Mouse (Mus musculus): ENCODE measurements around the gene Sh2d7. TPM values are rescaled to one million over a fixed set of nuclear protein-coding genes. Genes with fewer than 3 reads are reported as not detected.

Sh2d7 gene
- total and polyA plus RNA-seq, 3 experiments = 0.04 TPM; not detected in 2

DNA sequence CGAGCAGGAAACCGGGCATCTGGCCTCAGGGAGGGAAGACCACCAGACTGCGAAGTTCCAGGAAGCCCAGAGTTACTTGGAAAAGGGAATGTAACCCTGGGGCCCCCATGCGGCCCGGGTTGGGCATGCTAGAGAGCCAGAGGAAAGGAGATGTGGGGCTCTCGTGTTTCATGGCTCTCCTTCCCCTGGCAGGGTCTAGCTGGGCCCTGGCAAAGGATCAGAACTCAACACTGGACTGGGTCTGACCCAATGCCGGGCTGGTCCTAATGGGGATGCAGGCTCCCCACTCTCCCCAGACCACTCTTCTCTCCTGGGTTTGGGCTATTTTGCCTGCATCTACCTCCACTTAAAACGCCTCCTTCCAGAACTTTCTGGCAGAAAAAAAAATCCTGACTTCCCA is 19.9 kb downstream of the Sh2d7 start:
- peaks cover 0 to 4% of the 10 kb centered on the region in 2 experiments; a peak in 2 of 4 replicates for H3K36me3 ChIP-seq (ENCODE audit: control insufficient read depth in 1 of 2, insufficient read depth in 2 of 2, low read length in 2 of 2)
- H3K9me3 ChIP-seq (replicated peaks; ENCODE audit: insufficient read depth, low read length) = no peaks in the 10 kb centered on the region
- no peak for DNase-seq (ENCODE audit: low read depth, low spot score)
- no peaks in the 10 kb centered on the region for H3K79me2 ChIP-seq (ENCODE audit: control insufficient read depth, insufficient read depth, low read length, poor library complexity)
- H3K9ac ChIP-seq (ENCODE audit: control insufficient read depth, low read depth, low read length, poor library complexity, severe bottlenecking) = no peak overlapping the region
- no peaks in the 10 kb centered on the region for H3K27me3 ChIP-seq (ENCODE audit: control insufficient read depth in 1 of 2, insufficient read depth in 2 of 2, low read length in 2 of 2)
- TF ChIP-seq CHD2 (IDR thresholded peaks at IDR 0.05; ENCODE audit: low read length) (no peak), ELF1 (IDR thresholded peaks at IDR 0.05; ENCODE audit: low read depth, low read length) (no peak), JUND (IDR thresholded peaks at IDR 0.05; ENCODE audit: low read depth, low read length) (no peak), ZNF384 (IDR thresholded peaks at IDR 0.05; ENCODE audit: low read depth, low read length) (no peak), MAX (IDR thresholded peaks at IDR 0.05; ENCODE audit: low read length) (no peak), GATA1 (IDR thresholded peaks at IDR 0.05; ENCODE audit: low read depth, low read length) (no peak), UBTF (IDR thresholded peaks at IDR 0.05; ENCODE audit: borderline replicate concordance, insufficient read depth, low read depth, low read length) (no peak), RCOR1 (IDR thresholded peaks at IDR 0.05; ENCODE audit: low read depth, low read length) (no peak), EP300 (IDR thresholded peaks at IDR 0.05; ENCODE audit: low read depth in 1 of 2, low read length in 2 of 2) (no peak), ZC3H11A (IDR thresholded peaks at IDR 0.05; ENCODE audit: low read depth, low read length) (no peak), NELFE (IDR thresholded peaks at IDR 0.05; ENCODE audit: low read depth, low read length) (no peak), SMC3 (IDR thresholded peaks at IDR 0.05; ENCODE audit: low read depth, low read length) (no peak), KAT2A (conservative IDR thresholded peaks at IDR 0.05; ENCODE audit: low read depth, low read length) (no peak), SIN3A (IDR thresholded peaks at IDR 0.05; ENCODE audit: low read length) (no peak), MEF2A (IDR thresholded peaks at IDR 0.05; ENCODE audit: extremely low read depth, insufficient replicate concordance, low read depth, low read length, poor library complexity, severe bottlenecking) (no peak)
- H3K27ac ChIP-seq (ENCODE audit: control insufficient read depth, low read depth, low read length) = no peak overlapping the region
- H3K4me3 ChIP-seq (ENCODE audit: control insufficient read depth in 1 of 2, insufficient read depth in 1 of 2, low read depth in 2 of 2, low read length in 2 of 2) = no peak overlapping the region
- H3K4me1 ChIP-seq (ENCODE audit: control insufficient read depth in 1 of 2, insufficient read depth in 2 of 2, low read length in 2 of 2) = peaks cover 8% of the 10 kb centered on the region in 2 experiments

DNA sequence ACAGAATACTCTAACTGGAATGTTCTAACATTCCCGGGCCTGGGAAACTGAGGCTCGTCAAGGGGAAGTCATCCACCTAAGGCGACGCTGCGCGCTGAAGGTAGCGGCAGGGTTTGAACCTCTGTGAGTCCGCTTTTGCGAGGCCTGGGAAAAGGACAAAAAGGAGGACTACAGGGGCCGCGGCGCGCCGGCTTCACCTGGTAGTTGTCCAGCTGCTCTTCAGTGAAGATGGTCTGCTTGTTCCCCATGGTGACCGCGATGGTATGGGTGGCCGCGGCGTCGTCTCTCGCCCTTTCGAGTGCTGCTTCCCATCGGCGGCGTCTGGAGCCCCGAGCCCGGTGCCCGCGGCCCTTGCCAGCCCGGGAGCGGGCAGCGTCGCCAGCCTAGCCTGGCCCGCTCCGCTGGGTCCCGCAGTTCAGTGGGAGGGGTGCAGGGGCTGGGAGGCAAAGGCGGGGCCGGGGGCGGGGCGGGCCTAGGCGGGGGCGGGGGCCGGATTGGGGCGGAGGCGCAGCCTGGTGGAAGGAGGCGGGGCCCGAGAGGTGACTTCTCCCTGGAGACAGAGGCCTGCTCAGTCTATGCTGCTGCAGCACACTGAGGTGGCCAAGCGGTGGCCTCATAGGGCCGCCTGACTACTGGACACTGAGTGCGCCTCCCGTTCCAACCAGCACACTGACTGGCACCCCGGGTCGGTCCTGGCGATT is 21.1 kb downstream of the Sh2d7 start, which contains the start of gene Cib2:
Cib2 (minus strand) TSS at position 448 of the 701 bp plus-strand sequence.
- TF ChIP-seq HCFC1 (IDR thresholded peaks at IDR 0.05; ENCODE audit: low read depth, low read length) = peak; percentile 26; the same call in 1 of the 2 replicates
- TF ChIP-seq RAD21 (IDR thresholded peaks at IDR 0.05; ENCODE audit: low read depth, low read length) = peak; percentile 23
- 0 out of 2 replicates have a peak, but pooled peaks have one; percentile 35 for TF ChIP-seq POLR2AphosphoS5 (IDR thresholded peaks at IDR 0.05; ENCODE audit: borderline replicate concordance, low read depth, low read length)
- TF ChIP-seq KAT2A (conservative IDR thresholded peaks at IDR 0.05; ENCODE audit: low read depth, low read length) = no peak
- peak in 1 of 2 experiments; percentile 59; a peak in 1 of 4 replicates for TF ChIP-seq POLR2A (IDR thresholded peaks at IDR 0.05; ENCODE audit: control insufficient read depth in 1 of 2, insufficient read depth in 1 of 2, low read depth in 1 of 2, low read length in 2 of 2, poor library complexity in 1 of 2)
- peak; percentile 30; the same call in 1 of the 2 replicates for TF ChIP-seq MAZ (IDR thresholded peaks at IDR 0.05; ENCODE audit: low read depth, low read length)
- TF ChIP-seq ETS1 (IDR thresholded peaks at IDR 0.05; ENCODE audit: low read depth, low read length) = no peak
- TF ChIP-seq MYB (IDR thresholded peaks at IDR 0.05; ENCODE audit: low read depth, low read length) = no peak
- peak; percentile 39; the same call in 1 of the 2 replicates for TF ChIP-seq NELFE (IDR thresholded peaks at IDR 0.05; ENCODE audit: low read depth, low read length)
- TF ChIP-seq SIN3A (IDR thresholded peaks at IDR 0.05; ENCODE audit: low read length) = peak; percentile 32; the same call in 1 of the 2 replicates
- no peak for TF ChIP-seq CHD1 (IDR thresholded peaks at IDR 0.05; ENCODE audit: low read depth, low read length)
- TF ChIP-seq ZMIZ1 (IDR thresholded peaks at IDR 0.05; ENCODE audit: low read depth, low read length) = 0 out of 2 replicates have a peak, but pooled peaks have one; percentile 36
- TF ChIP-seq GABPA (IDR thresholded peaks at IDR 0.05; ENCODE audit: low read depth, low read length) = no peak
- TF ChIP-seq CTCF (IDR thresholded peaks at IDR 0.05 in 2 of 3, conservative IDR thresholded peaks at IDR 0.05 in 1 of 3; ENCODE audit: control insufficient read depth in 1 of 3, insufficient read depth in 1 of 3, low read depth in 2 of 3, low read length in 3 of 3, poor library complexity in 1 of 3, severe bottlenecking in 1 of 3) = peak in 2 of 3 experiments; percentile 27 to 32; a peak in 4 of 6 replicates
- Histone ChIP-seq H3K4me1 (ENCODE audit: control insufficient read depth in 1 of 2, insufficient read depth in 2 of 2, low read length in 2 of 2) (peaks cover 8 to 10% of the 10 kb centered on the region in 2 experiments), H3K9ac (ENCODE audit: control insufficient read depth, low read depth, low read length, poor library complexity, severe bottlenecking) (peak within 1 kb of the TSS; percentile 66), H3K36me3 (ENCODE audit: control insufficient read depth in 1 of 2, insufficient read depth in 2 of 2, low read length in 2 of 2) (peaks cover 0 to 4% of the 10 kb centered on the region in 2 experiments; a peak in 2 of 4 replicates), H3K27me3 (ENCODE audit: control insufficient read depth in 1 of 2, insufficient read depth in 2 of 2, low read length in 2 of 2) (no peaks in the 10 kb centered on the region), H3K9me3 (replicated peaks; ENCODE audit: insufficient read depth, low read length) (no peaks in the 10 kb centered on the region), H3K4me3 (ENCODE audit: control insufficient read depth in 1 of 2, insufficient read depth in 1 of 2, low read depth in 2 of 2, low read length in 2 of 2) (peak within 1 kb of the TSS; percentile 59 to 93), H3K79me2 (ENCODE audit: control insufficient read depth, insufficient read depth, low read length, poor library complexity) (no peaks in the 10 kb centered on the region), H3K27ac (ENCODE audit: control insufficient read depth, low read depth, low read length) (no peak within 1 kb of the TSS)
- DNase-seq (ENCODE audit: low read depth, low spot score) = peak; percentile 82

Measured in MEL (cell line).